Mouse (Mus musculus): ENCODE data around the gene Aldh16a1.
"Not testable (repeated sequence)": the region's sequence is repeated elsewhere in the genome, so short reads cannot be mapped to it uniquely, and the experiment has no call there.

The Aldh16a1 gene

GRCm38 (mm10) chr7:45134544-45135026 is 19.8 kb downstream of the Aldh16a1 start:
- DNase-seq (ENCODE audit: low spot score in 2 of 2), result no peak

DNA sequence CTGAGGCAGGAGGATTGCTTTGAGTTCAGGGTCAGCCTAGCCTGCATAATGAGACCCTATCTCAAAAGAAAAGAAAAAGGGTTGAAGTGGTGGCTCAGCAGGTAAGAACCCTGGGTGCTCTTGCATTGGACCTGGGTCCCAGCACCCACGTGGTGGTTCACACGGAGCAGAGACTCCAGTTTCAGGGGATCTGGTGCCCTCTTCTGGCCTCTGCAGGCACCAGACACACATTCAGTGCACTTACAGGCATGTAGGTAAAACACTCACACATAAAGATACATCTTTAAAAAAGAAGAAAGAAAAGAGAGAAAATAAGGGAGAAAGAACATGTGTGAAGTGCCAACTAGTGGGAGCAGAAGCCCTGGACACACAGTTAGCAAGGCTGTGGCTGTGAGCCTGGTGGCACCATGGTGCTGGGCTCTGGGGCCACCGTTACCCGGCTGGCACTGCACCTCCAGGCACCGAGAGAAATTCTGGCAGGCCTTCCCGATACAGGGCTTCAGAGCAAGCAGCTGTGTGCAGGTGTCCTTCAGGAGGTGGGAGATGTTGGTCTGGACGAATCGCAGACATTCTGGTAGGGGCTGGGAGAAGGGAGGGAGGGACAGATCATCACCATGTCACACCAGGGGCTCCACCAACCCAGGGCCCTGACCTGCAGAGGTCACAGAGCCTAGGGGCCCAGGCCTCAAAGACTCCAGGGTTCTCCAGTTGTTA is 20.8 kb downstream of the Aldh16a1 start:
- DNase-seq (ENCODE audit: low spot score in 2 of 2), result no peak

DNA sequence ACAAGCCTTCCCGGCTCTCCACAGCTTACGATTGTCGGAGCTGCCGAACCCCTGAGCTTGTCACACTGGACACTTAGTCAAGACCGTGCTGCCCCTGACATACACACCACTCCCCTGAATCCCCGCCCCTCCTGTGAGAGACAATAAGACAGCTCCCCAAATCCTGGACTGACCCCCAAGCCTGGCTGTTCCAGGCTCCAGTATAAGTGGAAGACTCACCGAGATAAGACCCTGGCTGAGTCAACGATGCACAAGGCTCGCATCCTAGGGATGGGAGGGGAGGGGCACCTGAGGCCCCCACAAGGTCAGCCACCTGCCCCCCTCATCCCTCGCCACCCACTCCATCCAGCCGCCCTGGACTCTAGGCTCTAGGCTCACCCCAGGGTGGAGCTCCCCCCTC is 22.5 kb downstream of the Aldh16a1 start:
- no peak for DNase-seq (ENCODE audit: low spot score in 2 of 2)

- DNase-seq (ENCODE audit: low spot score in 2 of 2), result no peak
Measured at GRCm38 (mm10) chr7:45129776-45130512, 24.4 kb downstream of the Aldh16a1 start.

GRCm38 (mm10) chr7:45129318-45129717 is 25.1 kb downstream of the Aldh16a1 start:
- DNase-seq (ENCODE audit: low spot score in 2 of 2), result no peak

DNA sequence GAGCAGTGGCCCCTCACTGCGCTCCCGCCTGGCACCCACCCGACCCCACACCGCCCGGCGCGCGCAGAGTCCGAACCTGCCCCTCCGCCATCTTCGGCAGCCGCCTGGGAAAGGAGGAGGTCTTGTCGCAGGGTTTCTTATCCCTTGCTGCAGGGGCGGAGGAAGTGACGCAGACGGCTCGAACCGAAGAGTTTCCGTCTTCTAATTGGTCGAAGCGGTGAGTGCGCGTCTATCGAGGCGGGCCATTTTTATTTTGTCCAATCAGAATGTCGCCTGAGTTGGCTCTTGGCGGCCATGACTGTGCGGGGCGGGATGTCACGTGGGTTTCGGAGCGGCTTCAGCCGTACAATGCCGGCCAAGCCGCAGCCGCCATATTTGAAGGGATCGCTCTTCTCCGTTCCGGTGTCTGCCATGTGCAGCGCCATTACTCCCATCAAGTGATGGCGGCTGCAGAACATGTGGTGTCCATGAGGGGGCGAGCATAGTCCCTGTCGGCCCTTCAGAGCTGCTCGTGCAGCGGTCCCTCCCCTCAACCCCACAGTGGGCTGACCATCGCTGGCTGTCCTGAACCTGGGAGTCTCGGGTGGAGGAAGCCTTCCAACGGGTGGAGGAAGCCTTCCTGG is 25.6 kb downstream of the Aldh16a1 start, which contains the start of gene Rpl13a:
Gene Rpl13a (minus strand): TSS at position 138 of the 623 bp plus-strand sequence.
- peak; percentile 99 for DNase-seq (ENCODE audit: low spot score in 2 of 2)

GRCm38 (mm10) chr7:45127700-45128224 is 26.6 kb downstream of the Aldh16a1 start:
- no peak for DNase-seq (ENCODE audit: low spot score in 2 of 2)

DNA sequence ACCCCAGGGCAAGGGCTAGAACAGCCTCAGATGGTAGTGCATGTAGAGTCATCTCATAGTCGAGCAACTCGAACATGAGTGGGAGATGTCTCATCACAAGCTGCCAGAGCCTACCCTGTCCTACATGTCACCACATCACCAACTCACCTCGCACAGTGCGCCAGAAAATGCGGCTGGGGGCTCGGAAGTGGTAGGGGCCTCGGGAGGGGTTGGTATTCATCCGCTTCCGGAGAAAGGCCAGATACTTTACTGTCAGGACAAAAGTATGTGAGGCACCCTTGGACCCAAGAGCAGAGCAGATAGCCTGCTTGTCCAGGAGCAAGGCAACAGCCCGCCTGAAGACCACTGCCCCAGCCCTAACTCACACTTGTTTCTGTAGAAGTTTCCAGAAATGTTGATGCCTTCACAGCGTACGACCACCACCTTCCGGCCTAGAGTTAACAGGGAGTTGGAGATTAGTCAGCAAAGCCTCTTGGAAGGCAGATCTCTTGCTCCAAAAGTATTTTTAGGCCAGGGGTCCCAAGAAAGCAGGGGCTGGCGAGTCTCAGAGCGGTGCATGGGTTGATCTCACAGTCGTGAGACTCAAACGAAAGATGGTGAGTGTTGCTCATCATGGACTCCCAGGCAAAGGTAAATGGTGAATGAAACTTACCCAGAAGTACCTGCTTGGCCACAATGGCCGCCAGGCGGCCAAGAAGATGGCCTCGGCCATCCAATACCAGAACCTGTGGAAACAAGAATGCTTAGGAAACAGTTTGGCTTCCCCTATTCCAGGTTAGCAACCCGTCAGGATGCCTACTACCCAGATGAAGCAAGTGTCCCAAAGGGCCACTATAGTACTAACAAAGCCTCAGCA is 27.3 kb downstream of the Aldh16a1 start:
- DNase-seq (ENCODE audit: low spot score in 2 of 2), result no peak

DNA sequence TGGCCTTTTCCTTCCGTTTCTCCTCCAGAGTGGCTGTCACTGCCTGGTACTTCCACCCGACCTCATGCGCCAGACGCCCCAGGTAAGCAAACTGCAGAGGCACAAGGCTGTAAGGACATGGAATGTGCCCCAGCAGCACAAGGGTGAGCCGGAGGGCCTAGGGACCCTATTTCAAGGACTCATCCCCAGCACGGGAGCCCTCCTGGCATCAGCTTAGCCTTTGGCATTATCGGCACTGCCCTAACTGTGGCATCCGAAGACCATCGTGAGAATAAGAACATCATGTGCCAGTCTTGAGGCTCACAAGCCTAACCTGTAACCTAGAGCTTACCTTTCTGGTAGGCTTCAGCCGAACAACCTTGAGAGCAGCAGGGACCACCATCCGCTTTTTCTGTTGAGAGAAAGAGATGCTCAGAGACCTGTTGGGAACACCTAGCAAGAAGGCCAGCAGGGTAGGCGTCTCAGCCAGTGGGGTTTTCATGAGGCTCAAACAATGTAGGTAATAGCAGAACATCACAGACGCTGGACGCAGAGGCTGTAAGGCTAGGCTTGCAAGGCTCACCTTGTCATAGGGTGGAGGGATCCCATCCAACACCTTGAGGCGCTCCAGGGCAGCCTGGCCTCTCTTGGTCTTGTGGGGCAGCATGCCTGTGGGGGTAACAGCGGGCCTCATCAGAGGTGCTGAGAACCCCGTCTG is 28.1 kb downstream of the Aldh16a1 start:
- no peak for DNase-seq (ENCODE audit: low spot score in 2 of 2)

DNA sequence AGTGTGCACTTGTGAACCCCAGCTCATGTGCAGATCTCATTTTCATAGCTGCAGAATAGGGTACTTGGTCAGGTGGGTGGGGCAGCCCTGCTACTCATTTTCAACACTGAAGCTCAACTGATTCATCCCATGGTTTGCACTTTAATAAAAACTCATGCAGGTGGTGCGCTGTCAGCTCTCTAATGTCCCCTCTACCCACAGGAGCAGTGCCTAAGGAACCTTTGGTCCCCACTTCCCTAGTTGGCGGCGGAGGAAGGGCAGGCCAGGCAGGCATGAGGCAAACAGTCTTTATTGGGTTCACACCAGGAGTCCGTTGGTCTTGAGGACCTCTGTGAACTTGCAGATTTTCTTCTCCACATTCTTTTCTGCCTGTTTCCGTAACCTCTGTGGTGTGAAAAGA is 28.7 kb downstream of the Aldh16a1 start:
- DNase-seq (ENCODE audit: low spot score in 2 of 2), result not testable (repeated sequence)

GRCm38 (mm10) chr7:45125144-45125600 is 29.2 kb downstream of the Aldh16a1 start:
- DNase-seq (ENCODE audit: low spot score in 2 of 2), result no peak

- DNase-seq (ENCODE audit: low spot score in 2 of 2), result peak; percentile 98 to 99
Measured at GRCm38 (mm10) chr7:45124224-45125143, 29.9 kb downstream of the Aldh16a1 start, which contains the start of gene Rps11. Gene Rps11 (minus strand): TSS chr7:45124439.

GRCm38 (mm10) chr7:45123186-45123570 is 31.2 kb downstream of the Aldh16a1 start:
- DNase-seq (ENCODE audit: low spot score in 2 of 2), result no peak

GRCm38 (mm10) chr7:45122561-45123185 is 31.7 kb downstream of the Aldh16a1 start:
- DNase-seq (ENCODE audit: low spot score in 2 of 2), result no peak

GRCm38 (mm10) chr7:45121966-45122365 is 32.4 kb downstream of the Aldh16a1 start:
- DNase-seq (ENCODE audit: low spot score in 2 of 2), result no peak

- no peak for DNase-seq (ENCODE audit: low spot score in 2 of 2)
Measured at GRCm38 (mm10) chr7:45121404-45121803, 33.0 kb downstream of the Aldh16a1 start.

- DNase-seq (ENCODE audit: low spot score in 2 of 2), result no peak
Measured at GRCm38 (mm10) chr7:45119780-45120709, 34.3 kb downstream of the Aldh16a1 start.

- no peak for DNase-seq (ENCODE audit: low spot score in 2 of 2)
Measured at GRCm38 (mm10) chr7:45118336-45118735, 36.0 kb downstream of the Aldh16a1 start.

Data from frontal cortex, postnatal 10 days (tissue).